Mouse (Mus musculus): Measurements from ENCODE around the gene Hjurp. TPM values are rescaled to one million over a fixed set of nuclear protein-coding genes. Genes with fewer than 3 reads are reported as not detected.

Hjurp gene
- polyA plus RNA-seq, 2 experiments, result 38.0 to 61.0 TPM

DNA sequence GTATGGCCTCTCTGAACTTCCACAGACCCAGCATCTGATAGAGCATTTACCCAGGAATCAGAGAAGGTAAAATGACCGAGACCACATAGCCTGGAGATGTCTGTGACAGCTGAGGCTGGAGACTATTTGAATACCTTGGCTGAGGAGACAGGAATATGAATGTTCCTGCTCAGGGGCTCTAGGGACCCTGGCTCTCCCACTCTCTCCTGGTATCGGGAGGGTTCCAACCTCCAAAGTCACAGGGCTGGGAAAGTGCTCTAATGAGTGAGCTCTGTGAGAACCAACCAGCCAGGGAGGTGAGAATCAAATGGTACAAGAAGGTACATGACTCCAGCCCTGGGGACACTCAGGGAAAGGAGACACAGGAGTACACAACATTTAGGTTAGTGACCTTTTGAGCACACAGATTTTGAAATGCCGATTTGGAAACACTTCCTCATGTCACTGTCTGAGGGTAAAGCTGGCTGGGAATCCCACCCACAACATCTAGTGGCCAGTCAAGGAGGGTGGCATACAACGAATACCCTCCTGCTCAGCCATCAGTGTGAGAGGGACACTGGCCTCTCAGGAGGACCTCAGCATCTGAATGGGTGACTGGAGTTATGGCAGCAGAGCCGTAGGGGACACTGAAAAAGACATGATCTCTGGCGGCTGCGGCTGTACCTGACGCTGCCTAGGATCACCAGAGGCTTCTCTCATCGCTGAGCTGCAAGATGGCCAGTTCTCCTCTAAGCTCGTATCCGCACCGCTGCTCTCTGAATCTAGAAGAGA lies 7.7 kb downstream of the Hjurp start:
- Histone ChIP-seq H3K4me3 (ENCODE audit: insufficient read depth in 1 of 2, low read depth in 2 of 2, low read length in 2 of 2) (no peak overlapping the region), H3K36me3 (replicated peaks; ENCODE audit: control insufficient read depth, insufficient read depth, low read depth) (peaks cover 90% of the 10 kb centered on the region), H3K27me3 (ENCODE audit: control insufficient read depth, insufficient read depth, low read length) (no peaks in the 10 kb centered on the region), H3K9ac (replicated peaks) (no peak overlapping the region), H3K9me3 (ENCODE audit: control insufficient read depth, low read length) (no peaks in the 10 kb centered on the region), H3K4me1 (replicated peaks; ENCODE audit: control insufficient read depth in 2 of 2, insufficient read depth in 2 of 2, low read length in 1 of 2) (no peaks in the 10 kb centered on the region), H3K4me2 (ENCODE audit: low read depth) (no peak overlapping the region), H3K27ac (no peak overlapping the region)
- WGBS (ENCODE audit: insufficient replicate concordance), result 79% methylated on average over 12 of the region's 12 CpGs
- no peak for ATAC-seq (ENCODE audit: insufficient read depth)
- TF ChIP-seq CTCF (IDR thresholded peaks at IDR 0.05; ENCODE audit: low read depth), result no peak
- no peak for TF ChIP-seq EP300 (IDR thresholded peaks at IDR 0.05; ENCODE audit: low read depth)
- DNase-seq (ENCODE audit: low read depth in 3 of 3, low spot score in 3 of 3), result no peak

DNA sequence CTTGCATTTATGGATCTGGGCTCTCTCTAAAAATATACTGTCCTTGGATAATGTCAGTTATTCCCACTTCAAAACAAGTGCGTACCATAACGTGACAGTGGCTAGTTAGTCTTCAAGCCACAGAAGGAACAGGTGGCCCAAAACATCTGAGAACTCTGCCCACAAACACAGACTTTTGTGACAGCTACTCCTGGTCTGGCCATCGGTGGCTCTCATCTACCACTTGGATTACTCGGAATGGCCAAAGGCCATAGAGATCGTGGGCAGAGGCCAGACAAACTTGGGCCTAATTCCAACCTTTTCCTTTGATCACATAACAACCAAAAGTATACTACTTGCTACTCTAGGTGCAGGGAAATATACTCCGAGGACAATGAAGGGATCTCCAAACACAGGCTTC lies 9.4 kb downstream of the Hjurp start:
- no peak for ATAC-seq (ENCODE audit: insufficient read depth)
- Histone ChIP-seq H3K4me1 (replicated peaks; ENCODE audit: control insufficient read depth in 2 of 2, insufficient read depth in 2 of 2, low read length in 1 of 2) (no peaks in the 10 kb centered on the region), H3K27me3 (ENCODE audit: control insufficient read depth, insufficient read depth, low read length) (no peaks in the 10 kb centered on the region), H3K4me3 (ENCODE audit: insufficient read depth in 1 of 2, low read depth in 2 of 2, low read length in 2 of 2) (no peak overlapping the region), H3K9me3 (ENCODE audit: control insufficient read depth, low read length) (no peaks in the 10 kb centered on the region), H3K36me3 (replicated peaks; ENCODE audit: control insufficient read depth, insufficient read depth, low read depth) (peaks cover 91% of the 10 kb centered on the region), H3K9ac (replicated peaks) (no peak overlapping the region), H3K27ac (no peak overlapping the region), H3K4me2 (ENCODE audit: low read depth) (no peak overlapping the region)
- no peak for TF ChIP-seq EP300 (IDR thresholded peaks at IDR 0.05; ENCODE audit: low read depth)
- no peak for DNase-seq (ENCODE audit: low read depth in 3 of 3, low spot score in 3 of 3)
- 74% methylated on average over 6 of the region's 6 CpGs for WGBS (ENCODE audit: insufficient replicate concordance)

DNA sequence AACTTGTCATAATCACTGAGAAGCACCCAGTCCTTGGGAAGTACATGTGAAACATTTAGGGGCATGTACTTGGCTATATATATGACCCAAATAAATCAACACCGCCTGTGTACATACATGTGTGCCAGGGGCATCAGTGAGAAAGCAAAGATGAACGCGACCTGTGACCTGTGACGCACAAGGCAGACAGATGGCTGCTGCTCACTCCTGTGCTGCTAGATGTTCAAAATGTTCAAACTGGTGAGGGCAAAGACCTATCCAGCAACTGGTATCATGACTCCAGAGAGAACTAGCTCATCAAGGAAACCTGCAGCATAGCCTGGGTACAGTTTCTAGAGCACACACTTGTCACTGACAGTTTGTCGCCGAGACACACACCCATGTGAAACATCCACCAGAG lies 9.9 kb downstream of the Hjurp start:
- DNase-seq (ENCODE audit: low read depth in 3 of 3, low spot score in 3 of 3) (no peak), ATAC-seq (ENCODE audit: insufficient read depth) (no peak)
- Histone ChIP-seq H3K9ac (replicated peaks) (no peak overlapping the region), H3K4me3 (ENCODE audit: insufficient read depth in 1 of 2, low read depth in 2 of 2, low read length in 2 of 2) (no peak overlapping the region), H3K36me3 (replicated peaks; ENCODE audit: control insufficient read depth, insufficient read depth, low read depth) (peaks cover 91% of the 10 kb centered on the region), H3K27ac (no peak overlapping the region), H3K4me2 (ENCODE audit: low read depth) (no peak overlapping the region), H3K27me3 (ENCODE audit: control insufficient read depth, insufficient read depth, low read length) (no peaks in the 10 kb centered on the region), H3K9me3 (ENCODE audit: control insufficient read depth, low read length) (no peaks in the 10 kb centered on the region), H3K4me1 (replicated peaks; ENCODE audit: control insufficient read depth in 2 of 2, insufficient read depth in 2 of 2, low read length in 1 of 2) (peaks cover 0 to 1% of the 10 kb centered on the region in 2 experiments; a peak in 1 of 4 replicates)
- no peak for TF ChIP-seq CTCF (IDR thresholded peaks at IDR 0.05; ENCODE audit: low read depth)
- TF ChIP-seq EP300 (IDR thresholded peaks at IDR 0.05; ENCODE audit: low read depth), result no peak
- 85% methylated on average over 6 of the region's 6 CpGs for WGBS (ENCODE audit: insufficient replicate concordance)

DNA sequence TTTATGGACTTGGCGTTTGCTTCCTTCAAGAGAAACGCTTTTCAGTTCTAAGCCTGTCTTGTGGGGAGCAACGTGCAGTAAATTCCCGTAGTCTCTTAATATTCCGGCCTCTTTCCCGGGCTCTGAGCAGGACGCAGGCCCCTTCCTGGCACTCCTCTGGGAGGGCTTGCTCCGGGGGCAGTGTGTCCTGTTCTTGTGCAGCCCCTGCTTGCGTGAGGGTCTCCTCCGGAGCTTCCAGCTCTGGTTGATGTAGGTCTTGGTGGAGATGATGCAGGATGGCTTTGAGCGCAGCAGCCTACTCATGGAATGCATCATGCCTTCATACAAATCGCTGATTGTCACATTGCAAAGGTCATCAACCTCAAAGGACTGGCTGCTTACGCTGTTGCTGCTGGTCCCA lies 11.3 kb downstream of the Hjurp start:
- TF ChIP-seq CTCF (IDR thresholded peaks at IDR 0.05; ENCODE audit: low read depth), result no peak
- no peak for TF ChIP-seq EP300 (IDR thresholded peaks at IDR 0.05; ENCODE audit: low read depth)
- H3K4me3 ChIP-seq (ENCODE audit: insufficient read depth in 1 of 2, low read depth in 2 of 2, low read length in 2 of 2), result no peak overlapping the region
- no peaks in the 10 kb centered on the region for H3K27me3 ChIP-seq (ENCODE audit: control insufficient read depth, insufficient read depth, low read length)
- DNase-seq (ENCODE audit: low read depth in 3 of 3, low spot score in 3 of 3) (no peak), ATAC-seq (ENCODE audit: insufficient read depth) (no peak)
- H3K4me2 ChIP-seq (ENCODE audit: low read depth), result no peak overlapping the region
- WGBS (ENCODE audit: insufficient replicate concordance), result 82% methylated on average over 13 of the region's 13 CpGs
- H3K9me3 ChIP-seq (ENCODE audit: control insufficient read depth, low read length), result no peaks in the 10 kb centered on the region
- peaks cover 0 to 14% of the 10 kb centered on the region in 2 experiments; a peak in 2 of 4 replicates for H3K4me1 ChIP-seq (replicated peaks; ENCODE audit: control insufficient read depth in 2 of 2, insufficient read depth in 2 of 2, low read length in 1 of 2)
- no peak overlapping the region for H3K27ac ChIP-seq
- H3K36me3 ChIP-seq (replicated peaks; ENCODE audit: control insufficient read depth, insufficient read depth, low read depth), result peaks cover 89% of the 10 kb centered on the region
- no peak overlapping the region for H3K9ac ChIP-seq (replicated peaks)

DNA sequence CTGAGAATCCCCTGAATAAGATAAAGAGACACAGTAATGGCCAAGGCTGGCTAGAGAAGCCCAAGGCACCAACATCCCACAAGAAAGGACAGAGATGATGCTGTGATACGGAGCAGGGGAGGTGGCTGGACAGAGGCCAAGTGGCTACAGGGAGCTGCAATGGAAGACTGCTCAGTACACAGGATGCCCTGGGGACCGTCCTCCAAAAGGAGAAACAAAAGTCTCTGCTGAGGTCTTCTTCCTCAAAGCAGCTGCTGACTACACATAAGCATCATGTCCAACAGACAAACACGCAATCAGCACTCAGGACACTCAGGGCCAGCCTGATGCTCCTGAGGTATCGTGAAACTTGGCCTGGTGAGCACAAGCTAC lies 12.6 kb downstream of the Hjurp start:
- TF ChIP-seq CTCF (IDR thresholded peaks at IDR 0.05; ENCODE audit: low read depth) (no peak), EP300 (IDR thresholded peaks at IDR 0.05; ENCODE audit: low read depth) (no peak)
- no peak for ATAC-seq (ENCODE audit: insufficient read depth)

More for the DNA sequence above, 12.6 kb downstream of the Hjurp start:
- Histone ChIP-seq H3K27ac (no peak overlapping the region), H3K36me3 (replicated peaks; ENCODE audit: control insufficient read depth, insufficient read depth, low read depth) (peaks cover 88% of the 10 kb centered on the region), H3K9me3 (ENCODE audit: control insufficient read depth, low read length) (no peaks in the 10 kb centered on the region), H3K9ac (replicated peaks) (no peak overlapping the region), H3K4me1 (replicated peaks; ENCODE audit: control insufficient read depth in 2 of 2, insufficient read depth in 2 of 2, low read length in 1 of 2) (peaks cover 6 to 26% of the 10 kb centered on the region in 2 experiments; a peak in 3 of 4 replicates), H3K4me2 (ENCODE audit: low read depth) (no peak overlapping the region), H3K27me3 (ENCODE audit: control insufficient read depth, insufficient read depth, low read length) (no peaks in the 10 kb centered on the region), H3K4me3 (ENCODE audit: insufficient read depth in 1 of 2, low read depth in 2 of 2, low read length in 2 of 2) (no peak overlapping the region)
- no peak for DNase-seq (ENCODE audit: low read depth in 3 of 3, low spot score in 3 of 3)
- WGBS (ENCODE audit: insufficient replicate concordance), result 69% methylated on average over 4 of the region's 4 CpGs
